Mouse (Mus musculus) C2C12 (cell line): ENCODE results near the gene Thap12.

Experiments used
- CEBPB ChIP-seq: IDR thresholded peaks from one replicate; pipeline ENCODE4 v1.6.1; 2011; ENCODE audit warnings: low read depth, mild to moderate bottlenecking, control low read depth, moderate library complexity
- CTCF ChIP-seq: IDR thresholded peaks from one replicate; pipeline ENCODE4 v1.5.1; 2011; ENCODE audit not compliant: control insufficient read depth, insufficient read depth, insufficient read length
- MAX ChIP-seq: IDR thresholded peaks from one replicate; pipeline ENCODE4 v1.6.1; 2011; ENCODE audit warnings: mild to moderate bottlenecking, control low read depth
- MYOD1 ChIP-seq: IDR thresholded peaks from one replicate; pipeline ENCODE4 v1.6.1; 2011; ENCODE audit warnings: low read depth; ENCODE audit not compliant: control insufficient read depth, insufficient read length
- MYOG ChIP-seq: IDR thresholded peaks from one replicate; pipeline ENCODE4 v1.6.1; 2011; ENCODE audit not compliant: control insufficient read depth, insufficient read length; ENCODE audit errors: extremely low read depth
- USF1 ChIP-seq: IDR thresholded peaks from one replicate; pipeline ENCODE4 v1.6.1; 2011; ENCODE audit warnings: low read depth, mild to moderate bottlenecking, control low read depth, moderate library complexity

- no peak for TF ChIP-seq CTCF
- no peak for TF ChIP-seq MAX
- no peak for TF ChIP-seq MYOD1
- no peak for TF ChIP-seq CEBPB
- TF ChIP-seq USF1: no peak
- TF ChIP-seq MYOG: no peak
Observed at GRCm38 (mm10) chr7:98672241-98672955, 30.5 kb upstream of the Thap12 start.
